Mouse (Mus musculus) neural tube, embryonic 13.5 days (tissue): ENCODE measurements around the gene Smyd3. TPM values are rescaled to one million over a fixed set of nuclear protein-coding genes. Genes with fewer than 3 reads are reported as not detected.
"Not testable (repeated sequence)": the region's sequence is repeated elsewhere in the genome, so short reads cannot be mapped to it uniquely, and the experiment has no call there.

Experiments used
- ATAC-seq: fragments of 200-750 bp; cut with Nextera tagmentation; 2 replicates; pipeline ENCODE4 v1.8.0; 2017; ENCODE audit warnings: low read depth, mild to moderate bottlenecking, moderate TSS enrichment, moderate library complexity
- H3K27ac ChIP-seq: fragments of 300-500 bp; sonication (generic); replicated peaks from 2 replicates; pipeline ENCODE4 v1.5.1; 2015; ENCODE audit warnings: moderate library complexity, mild to moderate bottlenecking, inconsistent platforms
- H3K27me3 ChIP-seq: fragments of 300-500 bp; sonication (generic); 2 replicates; pipeline ENCODE4 v1.6.1; 2015; ENCODE audit warnings: mild to moderate bottlenecking, inconsistent platforms
- H3K36me3 ChIP-seq: fragments of 300-500 bp; sonication (generic); 2 replicates; pipeline ENCODE4 v1.6.1; 2015; ENCODE audit warnings: mild to moderate bottlenecking, inconsistent platforms
- H3K4me1 ChIP-seq: fragments of 300-500 bp; sonication (generic); replicated peaks from 2 replicates; pipeline ENCODE4 v1.6.1; 2015; ENCODE audit warnings: inconsistent platforms
- H3K4me2 ChIP-seq: fragments of 300-500 bp; sonication (generic); 2 replicates; pipeline ENCODE4 v1.6.1; 2015; ENCODE audit warnings: inconsistent platforms, mild to moderate bottlenecking, moderate library complexity
- H3K4me3 ChIP-seq: fragments of 300-500 bp; sonication (generic); 2 replicates; pipeline ENCODE4 v1.5.1; 2015; ENCODE audit warnings: mild to moderate bottlenecking, inconsistent platforms
- H3K9ac ChIP-seq: fragments of 300-500 bp; sonication (generic); 2 replicates; pipeline ENCODE4 v1.6.1; 2015; ENCODE audit warnings: moderate library complexity, mild to moderate bottlenecking, inconsistent platforms
- H3K9me3 ChIP-seq: fragments of 300-500 bp; sonication (generic); 2 replicates; pipeline ENCODE4 v1.6.1; 2016; ENCODE audit warnings: inconsistent platforms
- WGBS: fragments of 180-500 bp; shearing (Covaris S2); methylation state at CpG from one replicate; pipeline ENCODE4 v1.1.7; 2015; 5-methylcytosine and 5-hydroxymethylcytosine counted together
- polyA plus RNA-seq: library from polyadenylated mRNA; unstranded; fragments of >200 nt; fragmentation: Nextera tagmentation; extraction: Ambion mirVana; gene quantifications from 2 replicates; pipeline ENCODE4 v1.2.1, GENCODE M21; 2015

Gene Smyd3
- polyA plus RNA-seq, 1 experiment from 2014 or later, result 19.7 TPM

GRCm38 (mm10) chr1:179196422-179196821 lies 321.4 kb downstream of the Smyd3 start:
- Histone ChIP-seq H3K4me1 (peaks cover 20% of the 10 kb centered on the region), H3K4me2 (no peak overlapping the region), H3K27ac (no peak overlapping the region), H3K4me3 (no peak overlapping the region), H3K27me3 (no peaks in the 10 kb centered on the region), H3K36me3 (no peaks in the 10 kb centered on the region), H3K9ac (no peak overlapping the region), H3K9me3 (no peaks in the 10 kb centered on the region)
- ATAC-seq, result no peak

- Histone ChIP-seq H3K27ac (no peak overlapping the region), H3K4me1 (peaks cover 17% of the 10 kb centered on the region), H3K4me3 (no peak overlapping the region), H3K27me3 (no peaks in the 10 kb centered on the region), H3K9me3 (no peaks in the 10 kb centered on the region), H3K36me3 (no peaks in the 10 kb centered on the region), H3K9ac (no peak overlapping the region), H3K4me2 (no peak overlapping the region)
- ATAC-seq, result no peak
- WGBS, result 79% methylated on average over 11 of the region's 11 CpGs
These were observed 325.1 kb downstream of the Smyd3 start for GRCm38 (mm10) chr1:179192781-179193180.

- Histone ChIP-seq H3K4me1 (peaks cover 19% of the 10 kb centered on the region), H3K9me3 (no peaks in the 10 kb centered on the region), H3K27me3 (no peaks in the 10 kb centered on the region), H3K36me3 (no peaks in the 10 kb centered on the region), H3K27ac (no peak overlapping the region), H3K4me3 (no peak overlapping the region), H3K4me2 (no peak overlapping the region), H3K9ac (no peak overlapping the region)
- WGBS, result 93% methylated on average over 2 of the region's 2 CpGs
- no peak for ATAC-seq
These were observed 327.0 kb downstream of the Smyd3 start for GRCm38 (mm10) chr1:179190837-179191236.

- no peak overlapping the region for H3K9ac ChIP-seq
- peak; percentile 57 for ATAC-seq
- H3K4me2 ChIP-seq, result no peak overlapping the region
- no peaks in the 10 kb centered on the region for H3K27me3 ChIP-seq
- 63% methylated on average over 3 of the region's 3 CpGs for WGBS
- peaks cover 41% of the 10 kb centered on the region for H3K4me1 ChIP-seq
- H3K36me3 ChIP-seq, result no peaks in the 10 kb centered on the region
- H3K9me3 ChIP-seq, result no peaks in the 10 kb centered on the region
- no peak overlapping the region for H3K27ac ChIP-seq
- no peak overlapping the region for H3K4me3 ChIP-seq
These were observed 330.7 kb downstream of the Smyd3 start for GRCm38 (mm10) chr1:179187171-179187570.

- no peaks in the 10 kb centered on the region for H3K27me3 ChIP-seq
These were observed 333.2 kb downstream of the Smyd3 start for GRCm38 (mm10) chr1:179184631-179185030.

GRCm38 (mm10) chr1:179183499-179183898 lies 334.3 kb downstream of the Smyd3 start:
- Histone ChIP-seq H3K4me1 (peaks cover 40% of the 10 kb centered on the region), H3K4me3 (no peak overlapping the region), H3K4me2 (no peak overlapping the region), H3K36me3 (no peaks in the 10 kb centered on the region), H3K9me3 (no peaks in the 10 kb centered on the region), H3K27ac (no peak overlapping the region), H3K27me3 (no peaks in the 10 kb centered on the region), H3K9ac (no peak overlapping the region)
- WGBS, result 61% methylated on average over 6 of the region's 6 CpGs
- peak; percentile 36; the same call in 1 of the 2 replicates for ATAC-seq

More at GRCm38 (mm10) chr1:179184631-179185030, 333.2 kb downstream of the Smyd3 start:
- H3K4me1 ChIP-seq, result peaks cover 41% of the 10 kb centered on the region
- no peak overlapping the region for H3K4me3 ChIP-seq
- ATAC-seq, result no peak
- no peak overlapping the region for H3K4me2 ChIP-seq
- H3K27ac ChIP-seq, result no peak overlapping the region
- WGBS, result 81% methylated on average over 4 of the region's 4 CpGs
- H3K9ac ChIP-seq, result no peak overlapping the region
- H3K36me3 ChIP-seq, result no peaks in the 10 kb centered on the region
- no peaks in the 10 kb centered on the region for H3K9me3 ChIP-seq

- Histone ChIP-seq H3K4me2 (no peak overlapping the region), H3K27me3 (no peaks in the 10 kb centered on the region), H3K9ac (no peak overlapping the region), H3K27ac (no peak overlapping the region), H3K36me3 (no peaks in the 10 kb centered on the region), H3K4me1 (peaks cover 33% of the 10 kb centered on the region), H3K9me3 (no peaks in the 10 kb centered on the region), H3K4me3 (no peak overlapping the region)
- ATAC-seq, result no peak
- WGBS, result 78% methylated on average over 2 of the region's 3 CpGs
These were observed 337.3 kb downstream of the Smyd3 start for GRCm38 (mm10) chr1:179180546-179180945.

GRCm38 (mm10) chr1:179176861-179177658 lies 340.8 kb downstream of the Smyd3 start:
- Histone ChIP-seq H3K36me3 (no peaks in the 10 kb centered on the region), H3K4me2 (no peak overlapping the region), H3K4me1 (peaks cover 10% of the 10 kb centered on the region), H3K9me3 (no peaks in the 10 kb centered on the region), H3K27me3 (no peaks in the 10 kb centered on the region), H3K9ac (no peak overlapping the region), H3K27ac (no peak overlapping the region; the same call in 1 of the 2 replicates), H3K4me3 (no peak overlapping the region)
- no peak for ATAC-seq
- WGBS, result 63% methylated on average over 14 of the region's 14 CpGs

- Histone ChIP-seq H3K4me3 (no peak overlapping the region), H3K27me3 (no peaks in the 10 kb centered on the region), H3K9me3 (no peaks in the 10 kb centered on the region), H3K36me3 (no peaks in the 10 kb centered on the region), H3K4me2 (no peak overlapping the region), H3K27ac (no peak overlapping the region), H3K4me1 (peaks cover 10% of the 10 kb centered on the region), H3K9ac (no peak overlapping the region)
- WGBS, result 71% methylated on average over 4 of the region's 4 CpGs
- ATAC-seq, result no peak
These were observed 343.6 kb downstream of the Smyd3 start for GRCm38 (mm10) chr1:179174241-179174640.

GRCm38 (mm10) chr1:179170555-179170954 lies 347.3 kb downstream of the Smyd3 start:
- no peak overlapping the region for H3K27ac ChIP-seq
- ATAC-seq, result no peak
- no peaks in the 10 kb centered on the region for H3K36me3 ChIP-seq
- H3K4me1 ChIP-seq, result no peaks in the 10 kb centered on the region
- no peak overlapping the region for H3K4me3 ChIP-seq
- H3K4me2 ChIP-seq, result no peak overlapping the region
- 89% methylated on average over 8 of the region's 8 CpGs for WGBS
- no peaks in the 10 kb centered on the region for H3K9me3 ChIP-seq
- no peak overlapping the region for H3K9ac ChIP-seq
- H3K27me3 ChIP-seq, result no peaks in the 10 kb centered on the region

- Histone ChIP-seq H3K27me3 (no peaks in the 10 kb centered on the region), H3K36me3 (no peaks in the 10 kb centered on the region), H3K9ac (no peak overlapping the region), H3K27ac (no peak overlapping the region), H3K4me2 (no peak overlapping the region), H3K4me1 (no peaks in the 10 kb centered on the region), H3K4me3 (no peak overlapping the region), H3K9me3 (no peaks in the 10 kb centered on the region)
- WGBS, result 88% methylated on average over 3 of the region's 3 CpGs
- ATAC-seq, result no peak
These were observed 348.1 kb downstream of the Smyd3 start for GRCm38 (mm10) chr1:179169749-179170148.

GRCm38 (mm10) chr1:179169161-179169560 lies 348.7 kb downstream of the Smyd3 start:
- H3K36me3 ChIP-seq, result no peaks in the 10 kb centered on the region
- no peaks in the 10 kb centered on the region for H3K9me3 ChIP-seq
- H3K4me1 ChIP-seq, result no peaks in the 10 kb centered on the region
- H3K4me3 ChIP-seq, result no peak overlapping the region
- no peak for ATAC-seq
- no peak overlapping the region for H3K27ac ChIP-seq
- 89% methylated on average over 10 of the region's 10 CpGs for WGBS
- H3K27me3 ChIP-seq, result no peaks in the 10 kb centered on the region
- no peak overlapping the region for H3K9ac ChIP-seq
- no peak overlapping the region for H3K4me2 ChIP-seq

- not testable (repeated sequence) for H3K9ac ChIP-seq, H3K27ac ChIP-seq, H3K36me3 ChIP-seq, H3K4me2 ChIP-seq, H3K9me3 ChIP-seq, H3K27me3 ChIP-seq, H3K4me3 ChIP-seq, ATAC-seq
- peaks cover 19% of the 10 kb centered on the region for H3K4me1 ChIP-seq
- 89% methylated on average over 5 of the region's 5 CpGs for WGBS
These were observed 353.6 kb downstream of the Smyd3 start for GRCm38 (mm10) chr1:179164219-179164618.
